Mouse (Mus musculus) liver, embryonic 14.5 days (tissue): Measurements from ENCODE around the gene Bora.

Source experiments
- CTCF ChIP-seq: IDR thresholded peaks from 2 replicates; pipeline ENCODE4 v1.5.1; 2016; ENCODE audit warnings: antibody characterized with exemption, low read depth, control low read depth
- EP300 ChIP-seq: IDR thresholded peaks from 2 replicates; pipeline ENCODE4 v1.6.1; 2016; ENCODE audit warnings: antibody characterized with exemption, low read depth

GRCm38 (mm10) chr14:99121584-99122339 lies 75.7 kb downstream of the Bora start:
- TF ChIP-seq CTCF = no peak
- TF ChIP-seq EP300 = no peak
